Mouse (Mus musculus): Measurements from ENCODE around the gene Mrm1. TPM values are rescaled to one million over a fixed set of nuclear protein-coding genes. Genes with fewer than 3 reads are reported as not detected.
A peak's percentile ranks its signal among the peaks of the same experiment; 100 is the strongest.
"Not testable (repeated sequence)": the region's sequence is repeated elsewhere in the genome, so short reads cannot be mapped to it uniquely, and the experiment has no call there.

The Mrm1 gene
- 1 to 10 TPM; 6.5 to 6.7 TPM for total RNA-seq (2021)
- long read RNA-seq, experiment 1, transcript Mrm1-201 (5 exons, 2,477 nt), result major isoform, 8 of 10 reads
- long read RNA-seq, experiment 1, partial matches to known transcripts, result 1 of 10 reads
- long read RNA-seq, experiment 1, other reads (novel, unspliced or antisense), result 1 of 10 reads
- long read RNA-seq, experiment 2, transcript Mrm1-201 (5 exons, 2,477 nt), result major isoform, 14 of 17 reads
- long read RNA-seq, experiment 2, partial matches to known transcripts, result 1 of 17 reads
- long read RNA-seq, experiment 2, other reads (novel, unspliced or antisense), result 2 of 17 reads

- peak; percentile 86 to 94 for DNase-seq (ENCODE audit: low spot score in 2 of 2)
Observed at GRCm38 (mm10) chr11:84818961-84819692, at the start of gene Mrm1. Gene Mrm1 (minus strand): TSS chr11:84819515.

GRCm38 (mm10) chr11:84868786-84869259, 49.5 kb upstream of the Mrm1 start:
- no peak for DNase-seq (ENCODE audit: low spot score in 2 of 2)

GRCm38 (mm10) chr11:84867586-84867985, 48.3 kb upstream of the Mrm1 start:
- no peak for DNase-seq (ENCODE audit: low spot score in 2 of 2)

- no peak for DNase-seq (ENCODE audit: low spot score in 2 of 2)
Observed at GRCm38 (mm10) chr11:84865268-84865667, 46.0 kb upstream of the Mrm1 start.

GRCm38 (mm10) chr11:84855285-84855684, 36.0 kb upstream of the Mrm1 start:
- DNase-seq (ENCODE audit: low spot score in 2 of 2), result no peak

GRCm38 (mm10) chr11:84847475-84848090, 28.3 kb upstream of the Mrm1 start:
- no peak for DNase-seq (ENCODE audit: low spot score in 2 of 2)

- no peak for DNase-seq (ENCODE audit: low spot score in 2 of 2)
Observed at GRCm38 (mm10) chr11:84846741-84847474, 27.6 kb upstream of the Mrm1 start.

GRCm38 (mm10) chr11:84839330-84839729, 20.0 kb upstream of the Mrm1 start:
- DNase-seq (ENCODE audit: low spot score in 2 of 2), result no peak

- not testable (repeated sequence) for DNase-seq (ENCODE audit: low spot score in 2 of 2)
Observed at GRCm38 (mm10) chr11:84829495-84829894, 10.2 kb upstream of the Mrm1 start.

- peak; percentile 92 to 94 for DNase-seq (ENCODE audit: low spot score in 2 of 2)
Observed at GRCm38 (mm10) chr11:84828516-84829399, 9.4 kb upstream of the Mrm1 start, which contains the start of gene Dhrs11. Gene Dhrs11 (minus strand): TSS chr11:84828994.

- no peak for DNase-seq (ENCODE audit: low spot score in 2 of 2)
Observed at GRCm38 (mm10) chr11:84827901-84828503, 8.7 kb upstream of the Mrm1 start.

- DNase-seq (ENCODE audit: low spot score in 2 of 2), result no peak
Observed at GRCm38 (mm10) chr11:84827492-84827891, 8.2 kb upstream of the Mrm1 start.

- DNase-seq (ENCODE audit: low spot score in 2 of 2), result peak in 1 of 2 experiments; percentile 45
Observed at GRCm38 (mm10) chr11:84826185-84826584, 6.9 kb upstream of the Mrm1 start.

GRCm38 (mm10) chr11:84825261-84825807, 6.0 kb upstream of the Mrm1 start:
- DNase-seq (ENCODE audit: low spot score in 2 of 2), result no peak

GRCm38 (mm10) chr11:84823484-84823897, 4.2 kb upstream of the Mrm1 start:
- no peak for DNase-seq (ENCODE audit: low spot score in 2 of 2)

- DNase-seq (ENCODE audit: low spot score in 2 of 2), result no peak
Observed at GRCm38 (mm10) chr11:84822487-84822886, 3.2 kb upstream of the Mrm1 start.

- no peak for DNase-seq (ENCODE audit: low spot score in 2 of 2)
Observed at GRCm38 (mm10) chr11:84821131-84821770, 1.9 kb upstream of the Mrm1 start.

GRCm38 (mm10) chr11:84818085-84818960, 992 bp downstream of the Mrm1 start:
- DNase-seq (ENCODE audit: low spot score in 2 of 2), result peak; percentile 57 to 77
